Mouse (Mus musculus) kidney, postnatal 0 days (tissue): Measurements from ENCODE around the gene Sh3tc1. TPM values are rescaled to one million over a fixed set of nuclear protein-coding genes. Genes with fewer than 3 reads are reported as not detected.

Experiments used
- ATAC-seq: fragments of 200-750 bp; cut with Nextera tagmentation; replicated peaks from 2 replicates; pipeline ENCODE4 v1.8.0; 2017; ENCODE audit warnings: low read depth, moderate number of reproducible peaks, moderate TSS enrichment, moderate library complexity; ENCODE audit not compliant: low FRiP score
- DNase-seq: peaks from one replicate; pipeline ENCODE4 v3.0.0-alpha.2; 2016; ENCODE audit warnings: low spot score
- H3K27ac ChIP-seq: fragments of 300-500 bp; sonication (generic); 2 replicates; pipeline ENCODE4 v1.5.1; 2014; ENCODE audit warnings: mild to moderate bottlenecking
- H3K27me3 ChIP-seq: fragments of 300-500 bp; sonication (generic); 2 replicates; pipeline ENCODE4 v1.6.1; 2014; ENCODE audit warnings: low read length, mixed read lengths; ENCODE audit not compliant: insufficient read depth
- H3K36me3 ChIP-seq: fragments of 300-500 bp; sonication (generic); 2 replicates; pipeline ENCODE4 v1.6.1; 2014; ENCODE audit warnings: low read length, mixed read lengths; ENCODE audit not compliant: insufficient read depth
- H3K4me1 ChIP-seq: fragments of 300-500 bp; sonication (generic); replicated peaks from 2 replicates; pipeline ENCODE4 v1.6.1; 2014; ENCODE audit warnings: antibody characterized with exemption, low read length, mixed read lengths; ENCODE audit not compliant: insufficient read depth
- H3K4me2 ChIP-seq: fragments of 300-500 bp; sonication (generic); 2 replicates; pipeline ENCODE4 v1.6.1; 2014; ENCODE audit warnings: mild to moderate bottlenecking, low read length, moderate library complexity, mixed read lengths
- H3K4me3 ChIP-seq: fragments of 300-500 bp; sonication (generic); replicated peaks from 2 replicates; pipeline ENCODE4 v1.5.1; 2014; ENCODE audit warnings: low read depth, low read length
- H3K9ac ChIP-seq: fragments of 300-500 bp; sonication (generic); 2 replicates; pipeline ENCODE4 v1.6.1; 2014; ENCODE audit warnings: low read depth, low read length
- H3K9me3 ChIP-seq: fragments of 300-500 bp; sonication (generic); replicated peaks from 2 replicates; pipeline ENCODE4 v1.6.1; 2016; ENCODE audit warnings: low read length, inconsistent platforms, mixed read lengths
- CTCF ChIP-seq: IDR thresholded peaks from 2 replicates; pipeline ENCODE4 v1.5.1; 2016; ENCODE audit warnings: antibody characterized with exemption, low read depth, mild to moderate bottlenecking, moderate library complexity
- WGBS: fragments of 180-500 bp; shearing (Covaris S2); extraction: QIAGEN DNeasy Blood & Tissue Kit; methylation state at CpG from one replicate; pipeline ENCODE4 v1.1.7; 2014; 5-methylcytosine and 5-hydroxymethylcytosine counted together
- polyA plus RNA-seq: library from polyadenylated mRNA; unstranded; fragments of >200 nt; fragmentation: Nextera tagmentation; extraction: Ambion mirVana; gene quantifications from 2 replicates; pipeline ENCODE4 v1.2.1, GENCODE M21; 2015

Gene Sh3tc1
- polyA plus RNA-seq, 1 experiment from 2014 or later, result 19.0 TPM

DNA sequence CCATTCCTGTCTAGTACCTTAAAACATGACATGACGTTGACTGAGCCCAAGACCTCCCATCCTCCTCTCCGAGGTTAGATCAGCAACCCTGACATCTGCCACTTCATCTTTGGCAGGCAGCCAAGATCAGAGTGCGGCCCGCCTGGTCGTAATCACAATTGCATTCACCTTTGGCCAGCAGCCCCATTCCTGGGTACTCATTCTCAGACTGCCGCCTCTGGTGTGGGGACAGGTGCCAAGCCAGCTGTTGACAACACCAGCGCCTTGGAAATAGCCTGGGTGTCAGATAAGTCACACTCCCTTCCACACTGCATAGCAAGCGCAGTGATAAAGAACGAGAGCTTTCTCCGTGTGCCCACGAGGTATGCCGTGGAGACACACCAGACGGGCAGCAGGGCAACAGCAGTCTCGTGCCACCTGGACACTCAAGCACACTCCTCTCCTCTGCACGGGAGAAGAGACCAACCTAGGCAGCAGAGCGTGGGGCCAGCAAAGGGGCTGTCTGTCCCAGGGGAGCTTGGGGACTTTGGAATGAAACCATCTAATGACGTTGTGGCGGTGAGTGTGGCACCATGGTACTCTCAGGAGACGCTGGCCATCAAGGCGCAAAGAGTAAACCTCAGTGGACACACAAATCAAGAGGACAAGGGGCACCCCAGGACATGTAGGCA is 2.4 kb downstream of the Sh3tc1 start:
- ATAC-seq (0 out of 2 replicates have a peak, but pooled peaks have one; percentile 18), DNase-seq (no peak)
- H3K4me1 ChIP-seq, result peaks cover 29% of the 10 kb centered on the region; the same call in 1 of the 2 replicates
- no peak overlapping the region for H3K4me2 ChIP-seq
- no peak for TF ChIP-seq CTCF
- no peaks in the 10 kb centered on the region for H3K27me3 ChIP-seq
- no peaks in the 10 kb centered on the region for H3K9me3 ChIP-seq
- H3K36me3 ChIP-seq, result no peaks in the 10 kb centered on the region
- 48% methylated on average over 20 of the region's 20 CpGs for WGBS
- no peak overlapping the region for H3K9ac ChIP-seq
- H3K27ac ChIP-seq, result peak overlapping the region; percentile 37; the same call in 1 of the 2 replicates
- no peak overlapping the region for H3K4me3 ChIP-seq

DNA sequence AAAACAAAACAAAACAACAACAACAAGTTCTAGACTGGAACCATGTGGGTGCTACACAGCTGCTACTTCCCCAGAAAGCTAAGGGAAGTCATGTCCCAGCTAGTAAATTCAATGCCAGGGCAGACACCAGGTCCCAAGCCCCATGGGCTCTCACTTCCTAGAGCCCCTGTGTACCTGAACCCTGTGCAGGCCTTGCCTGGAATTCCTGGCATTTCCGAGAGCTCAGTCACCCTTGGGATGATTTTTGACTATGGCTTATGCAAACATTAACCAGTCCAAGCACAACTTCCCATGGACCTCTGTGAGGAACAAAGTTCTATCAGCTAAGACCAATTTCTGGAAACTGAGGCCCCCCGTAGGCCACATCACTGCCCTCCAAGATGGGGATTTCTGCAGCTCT is 6.3 kb downstream of the Sh3tc1 start:
- H3K27me3 ChIP-seq, result no peaks in the 10 kb centered on the region
- H3K4me1 ChIP-seq, result peaks cover 9% of the 10 kb centered on the region; the same call in 1 of the 2 replicates
- ATAC-seq, result no peak

DNA sequence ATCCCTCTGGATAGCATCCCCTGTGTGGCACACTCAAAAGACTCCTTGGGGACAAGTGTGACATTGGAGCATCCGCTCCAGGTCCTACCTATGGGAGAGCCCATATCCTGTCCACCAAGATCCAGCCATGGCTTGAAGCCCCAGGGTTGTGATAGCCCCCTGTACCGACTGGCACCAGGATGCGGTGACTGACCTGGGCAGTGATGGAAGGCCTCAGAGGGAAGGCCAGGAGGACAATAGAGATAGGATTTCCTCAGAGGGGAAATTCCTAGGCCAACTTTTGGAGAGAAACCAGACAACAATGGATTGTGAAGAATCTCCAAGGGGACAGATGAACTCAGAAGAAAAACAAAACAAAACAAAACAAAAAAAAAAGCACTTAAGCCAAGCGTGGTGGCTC is 8.8 kb downstream of the Sh3tc1 start:
- TF ChIP-seq CTCF, result no peak
- no peaks in the 10 kb centered on the region for H3K36me3 ChIP-seq
- H3K4me3 ChIP-seq, result no peak overlapping the region
- no peaks in the 10 kb centered on the region for H3K27me3 ChIP-seq
- ATAC-seq (no peak), DNase-seq (no peak)
- H3K9me3 ChIP-seq, result no peaks in the 10 kb centered on the region
- WGBS, result 75% methylated on average over 4 of the region's 4 CpGs
- H3K9ac ChIP-seq, result no peak overlapping the region
- no peak overlapping the region for H3K4me2 ChIP-seq
- peak overlapping the region; percentile 94; the same call in 1 of the 2 replicates for H3K27ac ChIP-seq
- H3K4me1 ChIP-seq, result peaks cover 9% of the 10 kb centered on the region; the same call in 1 of the 2 replicates

More for the DNA sequence above, 6.3 kb downstream of the Sh3tc1 start:
- H3K36me3 ChIP-seq, result no peaks in the 10 kb centered on the region
- no peak overlapping the region for H3K4me3 ChIP-seq
- peak overlapping the region; percentile 69 for H3K27ac ChIP-seq
- peak; percentile 25 for DNase-seq
- H3K4me2 ChIP-seq, result no peak overlapping the region
- H3K9me3 ChIP-seq, result no peaks in the 10 kb centered on the region
- 54% methylated on average over 2 of the region's 2 CpGs for WGBS
- TF ChIP-seq CTCF, result no peak
- H3K9ac ChIP-seq, result no peak overlapping the region

DNA sequence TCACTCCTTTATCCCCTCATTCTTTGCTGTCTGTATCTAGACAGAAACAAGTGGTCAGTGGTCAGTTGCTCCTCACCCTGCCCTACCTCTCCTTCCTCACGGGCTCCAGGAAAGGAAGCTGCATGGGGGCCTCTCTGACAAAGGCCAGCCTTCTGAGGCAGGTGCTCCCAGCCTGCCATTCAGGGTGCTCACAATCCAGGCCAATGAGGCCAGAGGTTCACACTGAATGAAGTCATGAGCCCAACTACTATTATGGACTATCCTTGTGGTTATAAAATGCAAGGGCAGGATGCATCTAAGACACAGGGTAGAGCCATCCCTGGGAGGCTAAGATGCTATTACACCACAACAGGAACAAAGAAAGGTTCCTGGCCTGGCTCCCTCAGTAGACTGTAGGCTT is 9.2 kb downstream of the Sh3tc1 start:
- H3K27ac ChIP-seq, result peak overlapping the region; percentile 94
- peaks cover 9% of the 10 kb centered on the region; the same call in 1 of the 2 replicates for H3K4me1 ChIP-seq

DNA sequence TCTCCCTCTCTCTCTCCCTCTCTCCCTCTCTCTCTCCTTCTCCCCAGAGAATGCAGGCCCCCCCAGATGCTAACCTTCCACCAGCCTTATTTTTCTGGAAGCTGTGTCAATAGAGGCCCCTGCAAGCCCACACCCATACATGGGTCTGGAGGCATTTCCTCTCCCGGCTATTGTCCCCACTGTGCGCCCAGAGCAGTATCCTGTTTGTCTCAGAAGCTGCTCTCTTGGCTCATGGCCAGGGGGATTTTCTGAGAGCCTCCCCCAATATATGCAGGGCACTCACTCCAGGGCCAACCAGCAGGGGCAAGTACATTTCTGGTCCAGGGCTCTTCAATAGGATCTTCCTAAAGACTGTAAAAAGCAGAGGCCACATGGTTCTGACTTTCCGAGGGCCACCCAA is 9.9 kb downstream of the Sh3tc1 start:
- H3K4me3 ChIP-seq, result no peak overlapping the region
- peak; percentile 63 for DNase-seq
- no peaks in the 10 kb centered on the region for H3K27me3 ChIP-seq
- H3K27ac ChIP-seq, result peak overlapping the region; percentile 94
- no peaks in the 10 kb centered on the region for H3K36me3 ChIP-seq
- 74% methylated on average over 3 of the region's 3 CpGs for WGBS
- ATAC-seq, result no peak
- H3K9ac ChIP-seq, result no peak overlapping the region
- no peak overlapping the region for H3K4me2 ChIP-seq
- 0 out of 2 replicates have a peak, but pooled peaks have one; percentile 13 for TF ChIP-seq CTCF
- peaks cover 9% of the 10 kb centered on the region; the same call in 1 of the 2 replicates for H3K4me1 ChIP-seq
- H3K9me3 ChIP-seq, result no peaks in the 10 kb centered on the region

More for the DNA sequence above, 9.2 kb downstream of the Sh3tc1 start:
- H3K27me3 ChIP-seq, result no peaks in the 10 kb centered on the region
- no peak for ATAC-seq
- no peak overlapping the region for H3K4me2 ChIP-seq
- H3K4me3 ChIP-seq, result no peak overlapping the region
- no peak overlapping the region for H3K9ac ChIP-seq
- 68% methylated on average over 1 of the region's 1 CpGs for WGBS
- no peaks in the 10 kb centered on the region for H3K9me3 ChIP-seq
- no peak for DNase-seq
- TF ChIP-seq CTCF, result no peak
- no peaks in the 10 kb centered on the region for H3K36me3 ChIP-seq

DNA sequence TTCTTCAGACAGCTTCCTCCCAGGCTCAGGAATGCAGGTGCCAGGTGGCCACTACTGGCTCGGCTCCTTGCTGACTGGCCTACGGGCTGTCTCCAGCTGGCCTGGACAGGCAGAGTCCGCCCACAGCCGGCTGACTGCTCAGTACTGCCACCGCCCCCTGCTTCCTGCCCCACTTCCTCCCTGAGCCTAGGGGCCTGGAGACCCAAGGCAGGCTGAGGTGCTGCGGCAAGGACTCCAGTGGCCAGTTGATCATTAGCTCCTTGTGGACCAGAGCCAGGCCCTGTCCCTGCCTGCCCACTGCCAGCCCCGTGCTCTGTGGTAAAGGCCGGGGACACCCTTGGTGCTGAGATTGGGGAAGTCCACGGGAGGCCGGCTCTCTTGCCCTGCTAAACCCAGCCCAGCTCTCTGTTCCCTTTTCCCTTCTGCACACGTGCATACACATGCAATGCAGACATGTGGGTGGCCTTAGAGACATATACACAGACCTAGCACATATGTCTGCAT is 10.8 kb downstream of the Sh3tc1 start:
- Histone ChIP-seq H3K4me1 (peaks cover 9% of the 10 kb centered on the region; the same call in 1 of the 2 replicates), H3K9ac (peak overlapping the region; percentile 43; the same call in 1 of the 2 replicates), H3K9me3 (no peaks in the 10 kb centered on the region), H3K27me3 (no peaks in the 10 kb centered on the region), H3K4me3 (peak overlapping the region; percentile 22), H3K36me3 (no peaks in the 10 kb centered on the region), H3K4me2 (peak overlapping the region; percentile 54), H3K27ac (peak overlapping the region; percentile 94)
- peak; percentile 45 for TF ChIP-seq CTCF
- peak; percentile 98 for ATAC-seq
- peak; percentile 89 for DNase-seq
- 21% methylated on average over 11 of the region's 11 CpGs for WGBS
